Mouse (Mus musculus) gastrocnemius, postnatal 4 days (tissue): ENCODE data around the gene Tomm6. TPM values are rescaled to one million over a fixed set of nuclear protein-coding genes. Genes with fewer than 3 reads are reported as not detected.
"Not testable (repeated sequence)": the region's sequence is repeated elsewhere in the genome, so short reads cannot be mapped to it uniquely, and the experiment has no call there.

Experiments
- DNase-seq, 2 experiments: peaks; one replicate each; pipeline ENCODE4 v3.0.0; 2021 to 2022; ENCODE audit warnings: low spot score in 2 of 2, mixed read lengths in 2 of 2
- total RNA-seq, 2 experiments: library from RNA; stranded (reverse); gene quantifications; 2 replicates each; pipeline ENCODE4 v1.2.3; 2021

Gene Tomm6
- total RNA-seq, 2 experiments from 2014 or later, result 161 TPM

- DNase-seq, result no peak
These were observed 32.5 kb downstream of the Tomm6 start for GRCm38 (mm10) chr17:47655697-47656096.

GRCm38 (mm10) chr17:47654346-47654745 is 33.8 kb downstream of the Tomm6 start:
- not testable (repeated sequence) for DNase-seq

- no peak for DNase-seq
These were observed 36.2 kb downstream of the Tomm6 start for GRCm38 (mm10) chr17:47651953-47652352.

DNA sequence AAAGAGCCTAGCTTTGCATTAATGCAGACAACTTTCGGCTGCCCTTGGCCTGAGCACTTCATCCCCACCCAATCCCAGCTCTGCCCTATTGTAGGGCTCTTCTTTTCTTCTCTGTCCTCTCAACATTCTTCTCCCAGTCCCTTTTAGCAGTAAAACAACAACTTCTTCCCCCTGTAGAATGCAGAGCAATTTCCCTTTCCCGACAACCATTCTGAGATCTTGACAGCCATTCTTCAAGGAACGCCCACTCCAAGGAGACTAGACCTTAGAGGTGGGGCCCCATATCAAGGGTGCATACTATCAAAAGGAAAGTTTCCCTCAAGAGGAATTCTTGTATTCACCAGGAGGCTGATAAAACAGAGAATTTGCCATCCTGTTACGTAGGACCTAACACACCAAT is 39.2 kb downstream of the Tomm6 start:
- DNase-seq, result no peak

GRCm38 (mm10) chr17:47646683-47647082 is 41.5 kb downstream of the Tomm6 start:
- peak; percentile 35 to 60 for DNase-seq

DNA sequence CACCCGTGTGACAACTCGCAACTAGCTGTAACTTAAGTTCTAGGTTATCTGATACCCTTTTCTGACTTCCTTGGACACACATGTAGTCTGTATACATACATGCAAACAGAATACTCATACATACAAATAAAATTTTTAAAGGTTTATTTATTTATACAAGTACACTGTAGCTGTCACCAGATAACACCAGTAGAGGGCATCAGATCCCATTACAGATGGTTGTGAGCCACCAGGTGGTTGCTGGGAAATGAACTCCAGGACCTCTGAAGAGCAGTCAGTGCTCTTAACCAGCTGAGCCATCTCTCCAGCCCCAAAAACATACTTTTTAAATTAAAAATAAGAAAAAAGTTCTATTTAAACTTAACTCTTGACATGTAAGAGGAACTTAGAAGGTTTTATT is 45.2 kb downstream of the Tomm6 start:
- no peak for DNase-seq

Other genes with a start within 250 kb of the Tomm6 start
- 10 to 100 TPM; 11.9 to 12.5 TPM for gene Taf8, start 186.1 kb downstream of the Tomm6 start, total RNA-seq
- gene Ccnd3, start 183.3 kb downstream of the Tomm6 start, total RNA-seq, result 100 to 1,000 TPM; 270 to 304 TPM
- gene Bysl, start 76.9 kb downstream of the Tomm6 start, total RNA-seq, result 10 to 100 TPM; 15.3 to 15.7 TPM
- gene Med20, start 76.8 kb downstream of the Tomm6 start, total RNA-seq, result 10 to 100 TPM; 21.7 to 26.1 TPM
- gene Gm20517, start 76.8 kb downstream of the Tomm6 start, total RNA-seq, result 1 to 10 TPM; 2.6 to 4.0 TPM
- 1 to 10 TPM; 8.1 to 9.5 TPM for gene Usp49, start 57.7 kb downstream of the Tomm6 start, total RNA-seq
- gene Frs3, start 644 bp upstream of the Tomm6 start, total RNA-seq, result 1 to 10 TPM; 7.0 to 7.4 TPM
- 1 to 10 TPM in 1 of 2 experiments, under 1 TPM in 1; 0.42 to 1.1 TPM for gene Gm21981, start 6.1 kb upstream of the Tomm6 start, total RNA-seq
- 1 to 10 TPM; 1.6 to 3.9 TPM for gene Prickle4, start 6.3 kb upstream of the Tomm6 start, total RNA-seq
- gene Pgc, start 38.5 kb upstream of the Tomm6 start, total RNA-seq, result not detected
- 10 to 100 TPM; 62.2 to 72.7 TPM for gene Tfeb, start 48.6 kb upstream of the Tomm6 start, total RNA-seq
- 10 to 100 TPM; 12.0 to 13.0 TPM for gene Mdfi, start 146.3 kb upstream of the Tomm6 start, total RNA-seq
- 10 to 100 TPM; 18.9 to 22.3 TPM for gene Foxp4, start 236.3 kb upstream of the Tomm6 start, total RNA-seq